Mouse (Mus musculus): ENCODE data around the gene Ndufs7. TPM values are rescaled to one million over a fixed set of nuclear protein-coding genes. Genes with fewer than 3 reads are reported as not detected.

The Ndufs7 gene
- polyA plus RNA-seq, 1 experiment, result 226 TPM

DNA sequence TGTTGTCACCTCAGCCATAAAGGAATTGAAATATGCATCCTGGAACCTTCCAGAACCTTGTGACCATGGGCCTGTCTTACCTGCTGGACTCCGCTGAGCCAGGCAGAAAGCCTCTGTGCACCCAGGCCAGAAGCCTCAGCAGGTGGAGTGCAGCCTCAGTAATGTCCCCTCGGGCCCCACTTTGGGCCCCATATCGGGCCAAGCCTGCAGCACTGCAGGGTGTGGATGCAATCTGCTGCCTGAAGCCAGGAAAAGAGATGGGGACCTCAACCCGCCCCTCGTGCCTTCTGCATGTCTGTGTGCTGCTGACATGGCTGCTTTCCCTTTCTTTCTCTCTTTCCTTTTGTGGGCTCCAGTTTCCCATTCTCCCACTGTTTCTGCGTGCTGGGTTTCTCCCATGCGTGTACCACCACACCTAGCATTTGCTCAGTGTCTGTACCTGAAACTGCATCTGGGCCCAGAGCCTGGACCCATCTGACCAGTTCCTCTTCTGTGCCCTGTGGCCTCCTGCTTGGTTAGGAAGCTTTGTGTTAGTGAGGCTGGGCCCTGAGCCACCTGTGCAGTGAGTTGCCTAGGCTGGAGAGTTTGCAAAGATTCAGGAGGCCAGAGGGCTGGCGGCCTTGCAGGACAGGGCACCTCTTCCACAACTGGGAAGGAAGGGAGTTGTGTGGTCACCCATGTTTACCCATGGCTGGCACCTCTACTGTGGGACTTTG is 23.1 kb downstream of the Ndufs7 start:
- peaks cover 85% of the 10 kb centered on the region for H3K36me3 ChIP-seq (replicated peaks; ENCODE audit: low read length)
- H3K4me3 ChIP-seq (replicated peaks), result no peak overlapping the region
- TF ChIP-seq GATA1 (IDR thresholded peaks at IDR 0.05; ENCODE audit: borderline replicate concordance, low read length) (no peak), FLI1 (IDR thresholded peaks at IDR 0.05; ENCODE audit: low read length) (no peak)

DNA sequence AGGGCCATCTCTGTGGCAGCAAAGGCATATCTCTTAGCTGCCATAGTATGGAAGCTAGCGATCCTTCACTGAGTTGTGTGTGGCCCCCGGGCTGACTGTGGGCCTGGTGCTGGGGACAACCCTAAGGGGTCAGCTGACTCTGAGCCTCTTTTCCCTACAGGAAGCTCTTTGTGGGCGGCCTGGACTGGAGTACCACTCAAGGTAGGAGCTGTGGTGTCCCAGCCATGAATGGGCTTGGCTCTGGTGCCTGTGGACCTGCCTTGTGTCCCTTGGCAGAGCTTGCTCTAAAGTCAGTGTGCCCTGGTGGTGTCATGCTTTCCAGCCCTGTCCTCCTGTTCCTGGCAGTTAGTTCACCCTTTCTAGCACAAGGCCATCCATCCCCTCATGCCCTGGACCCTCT is 24.9 kb downstream of the Ndufs7 start:
- Histone ChIP-seq H3K4me1 (peaks cover 76% of the 10 kb centered on the region), H3K27me3 (replicated peaks) (no peaks in the 10 kb centered on the region), H3K9me3 (no peaks in the 10 kb centered on the region), H3K36me3 (replicated peaks; ENCODE audit: low read length) (peaks cover 88% of the 10 kb centered on the region), H3K4me3 (replicated peaks) (peak overlapping the region; percentile 59)
- TF ChIP-seq GATA1 (IDR thresholded peaks at IDR 0.05; ENCODE audit: borderline replicate concordance, low read length) (no peak), FLI1 (IDR thresholded peaks at IDR 0.05; ENCODE audit: low read length) (no peak)

More for the DNA sequence above, 23.1 kb downstream of the Ndufs7 start:
- H3K9me3 ChIP-seq, result no peaks in the 10 kb centered on the region
- H3K4me1 ChIP-seq, result peaks cover 84% of the 10 kb centered on the region
- no peaks in the 10 kb centered on the region for H3K27me3 ChIP-seq (replicated peaks)

DNA sequence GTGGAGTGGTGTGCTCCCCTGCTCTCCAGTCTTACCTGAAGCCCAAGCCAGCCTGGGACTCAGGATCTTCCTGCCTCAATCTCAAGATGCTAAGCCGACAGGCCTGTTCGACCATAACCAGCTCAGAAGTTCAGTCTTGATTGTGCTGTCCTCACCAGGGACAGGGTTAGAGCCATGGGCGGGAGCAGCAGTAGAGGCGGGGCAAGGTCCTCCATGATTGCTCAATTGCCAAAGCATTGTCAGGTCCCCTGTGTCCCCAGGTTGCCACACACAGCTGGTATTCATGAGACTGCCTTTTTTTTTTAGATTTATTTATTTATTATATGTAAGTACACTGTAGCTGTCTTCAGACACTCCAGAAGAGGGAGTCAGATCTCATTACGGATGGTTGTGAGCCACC is 27.3 kb downstream of the Ndufs7 start:
- Histone ChIP-seq H3K9me3 (no peaks in the 10 kb centered on the region), H3K4me1 (peaks cover 70% of the 10 kb centered on the region), H3K4me3 (replicated peaks) (no peak overlapping the region), H3K27me3 (replicated peaks) (no peaks in the 10 kb centered on the region), H3K36me3 (replicated peaks; ENCODE audit: low read length) (peaks cover 91% of the 10 kb centered on the region)
- TF ChIP-seq FLI1 (IDR thresholded peaks at IDR 0.05; ENCODE audit: low read length) (no peak), GATA1 (IDR thresholded peaks at IDR 0.05; ENCODE audit: borderline replicate concordance, low read length) (no peak)

DNA sequence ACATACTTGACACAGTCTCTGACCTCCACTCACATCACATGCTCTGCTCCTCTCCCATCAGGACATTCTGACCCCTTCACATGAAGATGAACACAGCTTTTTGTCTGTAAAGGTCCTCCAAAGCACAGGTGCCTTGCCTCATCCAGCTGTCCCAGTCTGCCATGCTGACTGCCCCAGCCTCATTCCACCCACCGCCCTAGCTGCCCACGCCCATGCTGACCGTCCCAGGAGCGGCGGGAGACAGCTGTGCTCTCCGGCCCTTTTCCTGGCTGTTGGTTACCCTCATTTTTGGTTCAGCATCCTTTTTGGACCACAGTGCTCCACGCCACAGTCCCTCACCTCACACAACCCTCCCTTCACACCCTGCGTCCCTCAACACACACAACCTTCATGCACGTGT is 29.5 kb downstream of the Ndufs7 start:
- TF ChIP-seq GATA1 (IDR thresholded peaks at IDR 0.05; ENCODE audit: borderline replicate concordance, low read length) (no peak), FLI1 (IDR thresholded peaks at IDR 0.05; ENCODE audit: low read length) (no peak)
- Histone ChIP-seq H3K4me3 (replicated peaks) (peak overlapping the region; percentile 42), H3K9me3 (no peaks in the 10 kb centered on the region), H3K36me3 (replicated peaks; ENCODE audit: low read length) (peaks cover 96% of the 10 kb centered on the region), H3K4me1 (peaks cover 65% of the 10 kb centered on the region), H3K27me3 (replicated peaks) (no peaks in the 10 kb centered on the region)

DNA sequence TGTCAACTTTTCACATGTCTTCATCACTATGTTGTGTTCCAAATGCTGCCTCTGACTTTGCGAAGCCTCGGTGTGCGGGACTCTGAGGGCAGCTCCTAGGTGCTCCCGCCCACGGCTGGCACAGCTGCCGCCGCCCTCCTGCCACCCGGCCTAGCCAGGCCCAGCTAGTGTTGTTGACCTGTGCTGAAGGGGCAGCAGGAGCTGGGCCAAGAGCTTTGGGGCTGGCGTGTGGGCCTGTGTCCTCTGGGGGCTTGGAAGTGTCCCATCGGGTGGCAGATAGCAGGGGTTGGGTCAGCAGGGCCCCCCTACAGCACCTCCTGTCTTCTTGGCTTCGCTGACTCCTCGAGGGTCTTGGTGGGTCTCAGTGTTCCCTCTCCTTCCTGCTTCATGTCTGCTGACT is 30.4 kb downstream of the Ndufs7 start:
- TF ChIP-seq GATA1 (IDR thresholded peaks at IDR 0.05; ENCODE audit: borderline replicate concordance, low read length) (no peak), FLI1 (IDR thresholded peaks at IDR 0.05; ENCODE audit: low read length) (no peak)
- Histone ChIP-seq H3K4me1 (peaks cover 62% of the 10 kb centered on the region), H3K36me3 (replicated peaks; ENCODE audit: low read length) (peaks cover 96% of the 10 kb centered on the region), H3K27me3 (replicated peaks) (no peaks in the 10 kb centered on the region), H3K4me3 (replicated peaks) (no peak overlapping the region), H3K9me3 (no peaks in the 10 kb centered on the region)

DNA sequence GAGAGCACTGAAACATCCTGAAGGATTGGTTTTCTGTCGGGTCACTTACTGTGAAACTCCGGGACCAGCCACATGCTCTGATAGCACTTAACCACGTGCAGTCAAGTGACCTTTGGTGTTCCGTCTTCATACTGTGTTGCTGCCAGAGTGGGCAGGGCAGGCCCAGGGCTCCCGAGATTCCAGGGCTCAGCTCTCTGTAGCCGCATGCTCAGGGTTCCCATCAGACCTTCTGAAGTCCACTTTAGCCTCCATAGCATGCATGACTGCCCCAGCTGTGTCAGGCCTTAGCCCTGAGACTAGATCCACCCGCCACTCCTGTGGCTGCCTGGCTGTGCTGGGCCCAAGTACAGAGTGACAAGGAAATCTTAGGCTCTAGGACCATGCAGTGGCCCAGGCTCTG is 32.4 kb downstream of the Ndufs7 start:
- Histone ChIP-seq H3K9me3 (no peaks in the 10 kb centered on the region), H3K4me3 (replicated peaks) (no peak overlapping the region), H3K36me3 (replicated peaks; ENCODE audit: low read length) (peaks cover 97% of the 10 kb centered on the region), H3K4me1 (peaks cover 55% of the 10 kb centered on the region), H3K27me3 (replicated peaks) (no peaks in the 10 kb centered on the region)
- TF ChIP-seq FLI1 (IDR thresholded peaks at IDR 0.05; ENCODE audit: low read length) (no peak), GATA1 (IDR thresholded peaks at IDR 0.05; ENCODE audit: borderline replicate concordance, low read length) (no peak)

DNA sequence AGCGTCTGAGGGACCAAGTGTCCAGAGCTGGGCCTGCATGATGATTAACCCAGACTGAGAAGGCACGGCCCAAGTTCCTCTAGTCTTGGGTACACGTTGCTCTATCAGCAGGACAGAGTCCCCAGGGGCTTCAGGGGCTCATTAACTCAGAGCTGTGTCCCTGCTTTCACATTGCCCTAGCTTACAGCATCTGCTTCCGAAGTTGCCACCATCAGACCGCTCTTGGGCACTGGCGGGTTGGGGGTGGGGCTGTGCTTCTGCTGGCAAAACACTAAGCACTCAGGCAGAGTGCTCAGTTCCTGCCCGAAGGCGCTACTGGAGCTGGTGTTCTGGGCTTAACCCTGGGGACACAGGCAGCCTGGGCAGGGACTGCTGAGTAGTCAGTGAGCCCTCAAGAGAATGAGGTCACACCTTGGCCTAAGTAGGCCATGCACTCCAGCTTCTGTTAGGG is 33.0 kb downstream of the Ndufs7 start:
- Histone ChIP-seq H3K4me1 (peaks cover 59% of the 10 kb centered on the region), H3K4me3 (replicated peaks) (no peak overlapping the region), H3K27me3 (replicated peaks) (no peaks in the 10 kb centered on the region), H3K9me3 (no peaks in the 10 kb centered on the region), H3K36me3 (replicated peaks; ENCODE audit: low read length) (peaks cover 98% of the 10 kb centered on the region)
- no peak for TF ChIP-seq FLI1 (IDR thresholded peaks at IDR 0.05; ENCODE audit: low read length)

DNA sequence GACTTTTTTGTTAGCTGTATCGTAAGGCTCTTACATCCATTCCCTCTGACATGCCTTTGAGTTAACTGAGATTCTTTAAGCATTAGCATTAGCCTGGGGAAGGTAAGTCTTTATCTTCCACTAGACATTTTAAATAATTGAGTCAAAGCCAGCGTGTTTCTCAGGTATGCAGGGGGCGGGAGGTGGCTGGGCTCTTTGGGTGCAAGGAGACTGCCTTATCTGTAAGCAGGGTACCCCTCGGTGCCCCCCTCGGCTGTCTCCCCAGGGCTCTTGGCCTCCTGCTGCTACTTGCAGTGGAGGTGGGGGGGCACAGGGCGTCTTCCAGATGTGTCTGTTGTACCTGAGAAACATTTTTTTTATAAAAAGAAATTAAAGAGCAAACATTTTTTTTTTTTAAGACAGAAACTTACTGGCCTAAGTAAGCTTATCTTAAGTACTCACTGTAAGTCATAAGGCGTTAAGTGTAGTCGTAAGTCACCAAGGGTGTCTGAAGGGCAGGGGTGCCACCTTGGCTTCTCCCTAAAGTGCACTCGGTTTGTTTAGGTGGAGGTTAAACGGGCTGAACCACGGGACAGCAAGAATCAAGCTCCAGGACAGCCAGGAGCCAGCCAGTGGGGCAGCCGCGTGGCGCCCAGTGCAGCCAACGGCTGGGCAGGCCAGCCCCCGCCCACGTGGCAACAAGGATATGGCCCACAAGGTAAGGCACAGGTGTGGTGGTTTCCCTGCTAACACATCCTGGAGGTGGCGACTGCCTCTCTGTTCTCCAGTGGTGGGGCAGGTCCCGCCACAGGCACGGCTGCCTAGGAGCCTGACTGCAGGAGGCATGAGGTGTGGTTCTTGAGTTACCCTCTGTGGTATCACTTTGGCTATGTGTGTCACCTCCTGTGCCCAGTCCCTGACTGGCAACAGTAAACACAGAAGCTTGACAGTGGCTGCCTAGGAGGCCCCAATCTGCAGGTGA is 33.8 kb downstream of the Ndufs7 start:
- no peaks in the 10 kb centered on the region for H3K9me3 ChIP-seq
- H3K4me3 ChIP-seq (replicated peaks), result no peak overlapping the region
- peaks cover 59% of the 10 kb centered on the region for H3K4me1 ChIP-seq
- TF ChIP-seq GATA1 (IDR thresholded peaks at IDR 0.05; ENCODE audit: borderline replicate concordance, low read length) (no peak), FLI1 (IDR thresholded peaks at IDR 0.05; ENCODE audit: low read length) (no peak)
- peaks cover 98% of the 10 kb centered on the region for H3K36me3 ChIP-seq (replicated peaks; ENCODE audit: low read length)
- no peaks in the 10 kb centered on the region for H3K27me3 ChIP-seq (replicated peaks)

DNA sequence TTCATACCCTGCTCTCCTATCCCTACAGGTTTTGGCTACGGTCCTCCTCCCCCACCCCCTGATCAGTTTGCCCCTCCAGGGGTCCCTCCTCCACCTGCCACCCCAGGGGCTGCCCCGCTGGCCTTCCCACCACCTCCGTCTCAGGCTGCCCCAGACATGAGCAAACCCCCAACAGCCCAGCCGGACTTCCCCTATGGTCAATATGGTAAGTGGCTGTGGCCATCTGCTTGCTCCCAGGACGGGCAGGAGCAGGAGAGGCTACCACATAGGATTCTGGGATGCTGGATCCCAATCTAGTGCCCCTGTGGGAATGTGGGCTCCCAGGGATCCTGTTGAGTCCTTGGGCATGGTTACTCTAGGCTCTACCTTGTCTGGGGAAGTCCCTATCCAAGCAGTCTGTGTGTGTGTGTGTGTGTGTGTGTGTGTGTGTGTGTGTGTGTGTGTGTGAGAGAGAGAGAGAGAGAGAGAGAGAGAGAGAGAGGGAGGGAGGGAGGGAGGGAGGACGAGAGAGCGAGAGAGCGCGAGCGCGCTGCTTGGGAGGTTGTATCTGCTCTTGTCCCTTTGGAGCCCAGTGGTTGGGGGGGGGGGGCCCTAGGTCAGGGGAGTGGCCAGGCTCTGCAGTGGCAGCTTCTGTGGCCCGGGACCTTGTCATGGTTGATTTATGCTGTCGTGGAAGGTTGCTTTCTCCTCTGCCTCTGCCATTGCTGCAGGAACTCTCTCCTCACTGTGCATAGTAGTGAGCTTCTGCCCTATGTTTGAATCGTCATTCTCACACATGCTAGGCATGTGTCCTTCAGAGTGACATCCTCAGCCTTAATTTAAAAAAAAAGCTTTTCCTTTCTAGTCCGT is 36.5 kb downstream of the Ndufs7 start:
- peaks cover 90% of the 10 kb centered on the region for H3K36me3 ChIP-seq (replicated peaks; ENCODE audit: low read length)
- peaks cover 44% of the 10 kb centered on the region for H3K4me1 ChIP-seq
- TF ChIP-seq FLI1 (IDR thresholded peaks at IDR 0.05; ENCODE audit: low read length) (no peak), GATA1 (IDR thresholded peaks at IDR 0.05; ENCODE audit: borderline replicate concordance, low read length) (no peak)
- H3K4me3 ChIP-seq (replicated peaks), result no peak overlapping the region
- no peaks in the 10 kb centered on the region for H3K27me3 ChIP-seq (replicated peaks)
- no peaks in the 10 kb centered on the region for H3K9me3 ChIP-seq

Data from megakaryocyte, embryonic 14.5 days (primary cell).